Mouse (Mus musculus) megakaryocyte, adult 5-6 weeks (primary cell): ENCODE measurements around the gene Arid1a. TPM values are rescaled to one million over a fixed set of nuclear protein-coding genes. Genes with fewer than 3 reads are reported as not detected.
A peak's percentile ranks its signal among the peaks of the same experiment; 100 is the strongest.

Experiments
- ATAC-seq: 2 replicates; pipeline ENCODE4 v1.8.0; 2016; ENCODE audit warnings: mild to moderate bottlenecking, inconsistent platforms; ENCODE audit not compliant: poor library complexity, severe bottlenecking
- total RNA-seq, 2 experiments: library from RNA; stranded (forward) in 1 of 2; stranded (reverse) in 1 of 2; fragments of 153-499, 151-499 nt in 1 of 2; fragments of 221-1000, 200-1000 nt in 1 of 2; gene quantifications; 2 replicates each; pipeline versions ENCODE4 v1.2.3 to v1.2.4; 2015 to 2017

The Arid1a gene
- total RNA-seq, 2 experiments from 2014 or later = 29.7 to 95.9 TPM

DNA sequence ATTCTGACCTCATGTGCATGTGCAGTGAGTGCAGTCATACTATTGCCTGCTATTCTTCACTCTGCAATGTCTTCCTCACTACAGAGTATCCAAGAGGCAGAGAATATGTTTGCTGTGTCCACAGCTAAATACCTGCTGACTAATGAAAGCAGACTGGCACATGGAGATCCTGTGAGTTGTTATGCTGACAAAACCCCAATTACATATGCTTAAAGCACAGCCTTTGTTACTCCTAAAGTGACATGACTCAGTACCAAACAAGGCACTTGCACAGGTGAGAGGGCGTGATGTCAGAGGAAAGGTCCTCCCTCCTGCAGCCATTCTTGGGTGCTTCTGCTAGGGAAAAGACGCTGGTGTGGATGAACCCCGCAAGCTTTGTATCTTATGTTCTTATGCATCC lies 21.3 kb downstream of the Arid1a start:
- no peak for ATAC-seq

DNA sequence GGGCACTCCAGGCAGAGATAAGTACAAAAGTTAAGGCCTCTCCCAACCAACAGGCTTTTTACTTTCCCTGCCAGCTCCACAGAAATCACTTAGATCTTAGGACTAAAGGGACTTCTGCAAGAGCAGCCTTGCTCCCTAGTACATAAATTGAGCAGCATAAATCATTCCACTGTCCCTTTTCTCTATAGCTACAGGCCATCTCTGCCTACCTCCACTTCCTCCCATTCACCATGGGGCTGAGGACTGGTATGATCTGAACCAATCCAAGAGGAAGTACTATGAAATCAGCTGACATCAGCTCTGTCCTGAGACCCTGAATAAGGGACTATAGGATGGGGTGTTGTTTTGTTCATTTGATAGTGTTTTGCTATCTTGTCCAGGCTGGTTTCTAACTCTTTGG lies 26.4 kb downstream of the Arid1a start:
- ATAC-seq = peak; percentile 70

- peak; percentile 50; the same call in 1 of the 2 replicates for ATAC-seq
These were observed 27.0 kb downstream of the Arid1a start for GRCm38 (mm10) chr4:133729541-133730093.

- ATAC-seq = no peak
These were observed 27.6 kb downstream of the Arid1a start for GRCm38 (mm10) chr4:133729007-133729406.

- ATAC-seq = no peak
These were observed 28.3 kb downstream of the Arid1a start for GRCm38 (mm10) chr4:133728256-133728655.

- ATAC-seq = no peak
These were observed 30.9 kb downstream of the Arid1a start for GRCm38 (mm10) chr4:133725706-133726105.

DNA sequence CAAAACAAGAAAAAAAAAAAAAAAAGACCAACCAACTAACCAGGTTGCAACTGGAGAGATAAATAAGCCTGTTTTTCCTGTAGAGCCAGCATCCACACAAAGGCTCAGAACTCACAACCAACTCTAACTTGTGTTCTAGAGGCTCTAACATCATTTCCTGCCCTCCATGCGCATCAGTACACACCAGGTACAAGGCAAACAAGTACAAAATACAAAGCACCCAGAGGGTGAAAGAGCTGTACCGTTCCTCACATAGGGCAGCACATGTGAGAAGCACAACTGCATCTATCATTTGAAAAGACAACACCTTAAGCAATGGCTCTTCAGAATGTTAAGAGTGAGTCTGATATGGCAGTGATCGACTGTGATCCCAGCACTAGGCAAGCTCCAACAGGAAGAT lies 36.8 kb downstream of the Arid1a start:
- ATAC-seq = no peak

DNA sequence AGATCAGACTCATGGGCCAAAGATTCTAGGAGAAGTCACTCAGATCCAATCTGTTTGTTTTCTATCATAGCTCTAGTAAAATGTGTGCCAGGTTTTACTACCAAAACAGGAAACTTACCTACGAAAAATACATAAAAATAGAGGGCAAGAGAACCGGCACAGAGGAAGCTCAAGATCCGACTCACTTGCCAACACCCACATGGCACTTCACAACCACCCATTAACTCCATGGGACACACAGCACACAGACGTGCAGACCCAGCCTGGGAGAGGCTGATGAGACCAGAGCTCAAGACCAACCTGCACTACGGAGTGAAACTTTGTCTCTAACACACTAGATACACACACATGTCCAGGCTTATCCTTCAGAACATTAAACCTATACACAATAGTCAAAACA lies 43.8 kb downstream of the Arid1a start:
- ATAC-seq = no peak

DNA sequence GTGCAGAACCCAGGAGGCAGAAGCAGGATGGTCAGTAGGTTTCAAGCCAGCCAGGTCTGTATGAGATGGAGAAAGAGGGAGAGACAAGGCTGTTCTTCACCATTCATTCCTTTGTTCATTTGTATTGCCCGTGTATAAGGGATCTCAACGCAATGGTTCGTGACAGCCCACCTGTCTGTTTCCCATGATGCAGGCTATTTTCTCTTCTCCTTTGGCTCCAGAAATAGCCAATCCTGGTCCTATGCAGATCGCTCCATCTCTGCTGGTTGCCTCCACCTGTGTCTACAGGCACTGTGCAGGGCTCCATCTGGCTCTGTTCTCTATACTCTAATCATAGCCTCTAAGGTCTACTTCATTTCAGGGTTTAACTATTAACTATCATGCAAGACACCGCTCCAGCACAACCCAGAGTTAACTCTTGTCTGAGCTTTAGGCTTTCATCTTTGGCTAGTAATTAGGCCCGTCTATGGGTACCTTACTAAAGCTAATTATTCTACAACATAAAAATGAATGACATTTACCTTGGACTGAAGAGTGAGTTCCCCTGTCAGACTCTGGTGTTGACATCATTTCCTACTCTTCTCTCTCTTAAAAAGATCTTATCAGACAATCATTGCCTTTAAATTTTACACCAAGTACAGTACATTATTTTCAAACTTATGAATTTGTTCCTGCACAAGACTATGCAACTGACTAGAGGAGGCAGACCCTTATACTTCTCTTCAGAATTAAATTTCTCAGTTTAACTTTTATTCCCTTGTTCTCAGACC lies 45.1 kb downstream of the Arid1a start:
- no peak for ATAC-seq

- ATAC-seq = no peak
These were observed 47.2 kb downstream of the Arid1a start for GRCm38 (mm10) chr4:133709395-133709794.

DNA sequence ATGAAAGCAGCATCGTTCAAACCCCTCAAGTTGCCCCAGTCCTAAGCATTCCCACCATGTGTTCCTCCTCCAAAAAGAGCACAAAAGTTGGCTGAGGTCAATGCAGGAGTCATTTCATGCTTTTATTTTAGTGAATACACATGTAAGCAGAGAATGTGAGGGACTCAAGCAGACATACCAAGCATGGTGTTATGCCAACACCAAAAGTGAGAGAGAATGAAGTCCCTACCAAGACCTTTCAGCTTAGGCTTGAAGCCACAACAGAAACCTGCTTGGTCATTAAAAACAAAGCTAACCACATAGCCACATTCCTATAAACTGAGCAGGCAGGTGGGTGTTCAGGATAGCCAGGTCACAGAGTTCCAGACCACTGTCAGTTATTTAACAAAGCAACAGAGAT lies 49.1 kb downstream of the Arid1a start:
- no peak for ATAC-seq

- peak; percentile 97 for ATAC-seq
These were observed 49.6 kb downstream of the Arid1a start for GRCm38 (mm10) chr4:133706956-133707355.

DNA sequence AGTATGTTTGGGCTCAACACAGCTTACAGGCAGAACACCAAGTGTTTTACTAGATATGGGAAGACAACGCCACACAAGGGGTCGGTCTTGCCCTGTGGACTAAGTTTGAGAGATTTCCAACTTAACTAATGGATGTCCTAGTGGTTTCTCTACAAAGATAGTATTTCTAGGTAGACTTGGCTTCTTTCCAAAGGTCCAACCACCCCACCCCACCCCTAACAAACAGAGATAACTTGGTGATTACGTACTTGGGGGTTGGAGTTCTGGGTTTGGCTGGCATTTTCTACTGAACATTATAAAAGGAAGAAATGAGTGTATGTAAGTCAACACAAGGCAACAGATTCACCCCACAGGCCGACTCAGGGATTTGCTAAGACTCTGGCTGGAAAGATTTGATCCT lies 51.5 kb downstream of the Arid1a start:
- ATAC-seq = no peak

DNA sequence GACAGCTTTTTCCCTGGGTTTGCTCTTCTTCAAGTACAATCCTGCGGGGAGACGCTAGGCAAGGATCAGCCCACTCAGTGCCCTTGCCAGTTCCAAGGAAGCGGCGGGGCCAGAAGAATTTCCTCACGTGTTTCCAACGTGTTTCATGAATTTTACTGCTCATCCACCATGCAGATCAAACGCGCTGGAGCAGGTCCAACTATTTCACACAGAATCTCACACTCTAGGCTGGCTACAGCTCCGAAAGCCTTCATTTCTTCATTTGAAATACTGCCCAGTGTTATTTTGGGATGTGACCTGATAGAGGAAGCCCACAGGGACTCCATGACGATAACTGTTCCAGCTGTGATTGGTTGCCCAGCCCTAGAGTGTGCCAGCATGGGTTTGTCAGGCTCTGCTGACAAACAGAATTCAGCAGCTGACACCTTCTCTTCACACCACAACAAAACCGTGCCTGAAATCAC lies 55.6 kb downstream of the Arid1a start:
- no peak for ATAC-seq

DNA sequence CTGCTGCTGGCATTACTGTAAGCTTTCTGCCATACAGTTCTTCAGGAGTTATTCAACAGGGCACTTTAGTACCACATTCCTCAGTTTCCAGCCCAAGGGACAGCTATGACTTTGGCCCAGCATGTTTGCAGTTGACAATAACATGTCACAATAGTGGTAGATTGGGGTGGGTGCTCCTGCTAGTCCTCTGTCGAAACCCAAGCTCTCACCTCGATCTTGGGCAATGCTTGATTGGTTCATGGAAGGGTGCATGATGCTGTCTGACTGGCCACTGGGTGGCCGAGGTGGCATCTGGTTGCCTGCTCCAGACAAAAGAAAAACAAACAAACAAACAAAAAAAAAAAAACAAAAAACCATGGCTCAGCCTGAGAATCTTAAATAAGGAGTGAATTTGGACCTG lies 61.2 kb downstream of the Arid1a start:
- peak; percentile 49 for ATAC-seq

GRCm38 (mm10) chr4:133690252-133690651 lies 66.3 kb downstream of the Arid1a start:
- no peak for ATAC-seq

GRCm38 (mm10) chr4:133688417-133689067 lies 68.0 kb downstream of the Arid1a start:
- ATAC-seq = no peak

- no peak for ATAC-seq
These were observed 69.4 kb downstream of the Arid1a start for GRCm38 (mm10) chr4:133687126-133687525.

GRCm38 (mm10) chr4:133686512-133686911 lies 70.1 kb downstream of the Arid1a start:
- no peak for ATAC-seq

DNA sequence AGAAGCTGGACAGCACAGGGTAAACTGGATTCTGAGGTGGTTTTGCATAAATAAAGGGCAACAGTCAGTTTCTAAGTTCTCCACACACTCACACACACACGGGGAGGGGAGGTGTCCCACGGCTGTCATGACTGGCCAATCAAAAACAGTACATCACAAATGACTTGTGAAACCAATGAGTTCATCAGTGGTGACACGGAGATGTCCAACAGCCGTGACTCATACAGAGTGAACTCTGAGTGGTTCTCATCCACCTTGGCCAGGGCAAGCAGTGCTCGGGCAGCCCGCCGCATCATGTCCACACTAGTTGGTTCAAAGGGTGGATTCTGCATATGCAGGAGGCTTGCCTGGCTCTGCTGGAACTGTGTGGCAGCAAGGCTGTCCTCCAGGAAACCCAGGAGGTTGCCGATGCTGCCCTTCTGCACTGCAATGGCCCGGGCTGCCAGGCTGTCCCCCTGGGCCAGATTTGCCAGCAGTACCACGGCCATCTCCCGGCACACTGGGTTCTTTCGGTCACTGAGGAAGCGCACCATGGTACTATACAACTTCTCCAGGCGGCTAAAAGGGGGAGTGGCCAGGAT lies 76.3 kb downstream of the Arid1a start:
- peak; percentile 30; the same call in 1 of the 2 replicates for ATAC-seq

DNA sequence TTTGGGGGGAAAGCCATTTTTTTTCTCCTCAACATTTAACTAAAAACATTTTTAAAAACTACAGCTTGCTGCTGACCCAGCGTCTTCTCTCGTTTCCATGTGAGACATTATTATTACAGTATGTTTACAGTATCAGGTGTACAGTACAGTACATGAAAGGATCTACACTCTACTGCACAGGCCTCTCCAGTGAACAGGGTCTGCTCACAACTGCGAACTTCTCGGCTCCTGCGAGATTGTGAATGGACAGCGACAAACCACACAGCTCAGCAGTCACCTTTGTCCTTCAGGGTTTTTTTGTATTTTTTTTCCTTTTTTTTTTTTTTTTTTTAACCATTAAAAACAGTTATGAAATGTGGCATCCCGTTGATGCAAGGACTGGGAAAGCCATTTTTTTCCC lies 76.9 kb downstream of the Arid1a start:
- ATAC-seq = no peak

DNA sequence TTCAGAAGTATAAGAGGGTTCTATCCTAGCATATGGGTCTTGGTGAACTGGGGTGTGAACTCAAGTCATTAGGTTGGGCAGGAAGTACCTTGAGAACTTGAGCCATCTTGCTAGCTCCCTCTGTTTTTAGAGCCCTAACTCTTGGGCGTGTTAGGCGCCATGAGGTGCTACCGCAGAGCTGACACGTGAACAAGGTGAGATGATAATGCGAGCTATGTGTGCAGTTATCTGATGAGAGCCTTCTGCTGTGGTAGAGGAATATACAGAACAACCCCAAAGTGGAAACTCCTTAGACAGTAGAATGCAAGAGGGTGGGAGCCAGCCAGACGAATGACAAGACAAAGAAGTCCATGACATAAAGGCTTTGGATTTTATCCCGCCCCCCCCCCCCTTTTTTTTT lies 79.3 kb downstream of the Arid1a start:
- ATAC-seq = no peak
